Mouse (Mus musculus) thymus, adult 2 months (tissue): Measurements from ENCODE around the gene Polr3b. TPM values are rescaled to one million over a fixed set of nuclear protein-coding genes. Genes with fewer than 3 reads are reported as not detected.

ENCODE experiments used
- DNase-seq: peaks from one replicate; pipeline ENCODE4 v3.0.0; 2021
- H3K27ac ChIP-seq: fragments of 200-500 bp; 2 replicates; pipeline ENCODE4 v1.5.1; 2012; ENCODE audit warnings: low read length, control low read depth; ENCODE audit not compliant: control insufficient read depth, insufficient read depth
- H3K27me3 ChIP-seq: fragments of 200-500 bp; 2 replicates; pipeline ENCODE4 v1.6.1; 2012; ENCODE audit warnings: mild to moderate bottlenecking, low read length, moderate library complexity, mixed read lengths; ENCODE audit not compliant: control insufficient read depth, insufficient read depth
- H3K36me3 ChIP-seq: fragments of 200-500 bp; 2 replicates; pipeline ENCODE4 v1.6.1; 2012; ENCODE audit warnings: mild to moderate bottlenecking, low read length, moderate library complexity; ENCODE audit not compliant: control insufficient read depth, insufficient read depth
- H3K4me1 ChIP-seq: fragments of 200-500 bp; replicated peaks from 2 replicates; pipeline ENCODE4 v1.6.1; 2012; ENCODE audit warnings: low read length; ENCODE audit not compliant: control insufficient read depth, insufficient read depth
- H3K4me3 ChIP-seq: fragments of 200-500 bp; 2 replicates; pipeline ENCODE4 v1.5.1; 2012; ENCODE audit warnings: mild to moderate bottlenecking, low read length, control low read depth, moderate library complexity; ENCODE audit not compliant: control insufficient read depth, insufficient read depth
- CTCF ChIP-seq: fragments of 200-500 bp; IDR thresholded peaks from 2 replicates; pipeline ENCODE4 v1.5.1; 2012; ENCODE audit warnings: mild to moderate bottlenecking, control low read depth, low read length, moderate library complexity, borderline replicate concordance; ENCODE audit not compliant: control insufficient read depth, poor library complexity, insufficient read depth; ENCODE audit errors: extremely low read depth
- POLR2A ChIP-seq: fragments of 200-500 bp; IDR thresholded peaks from 2 replicates; pipeline ENCODE4 v1.6.1; 2012; ENCODE audit warnings: mild to moderate bottlenecking, low read length, control low read depth, moderate library complexity; ENCODE audit not compliant: control insufficient read depth, poor library complexity, insufficient read depth; ENCODE audit errors: extremely low read depth
- WGBS: fragments of 180-500 bp; shearing (Covaris S2); methylation state at CpG from one replicate; pipeline ENCODE4 v1.1.7; 2018; 5-methylcytosine and 5-hydroxymethylcytosine counted together
- polyA plus RNA-seq: library from polyadenylated mRNA; depleted of rRNA; stranded (reverse); fragments of >200 nt; gene quantifications from 2 replicates; pipeline ENCODE4 v1.2.3, GENCODE M21; 2012

Polr3b gene
- polyA plus RNA-seq, 1 experiment: 6.6 TPM

GRCm38 (mm10) chr10:84654731-84655130 lies 32.6 kb downstream of the Polr3b start:
- TF ChIP-seq CTCF (no peak), POLR2A (no peak)
- no peaks in the 10 kb centered on the region for H3K27me3 ChIP-seq
- 92% methylated on average over 4 of the region's 4 CpGs for WGBS
- DNase-seq: no peak
- H3K27ac ChIP-seq: no peak overlapping the region
- peaks cover 18% of the 10 kb centered on the region for H3K4me1 ChIP-seq
- peaks cover 7% of the 10 kb centered on the region; the same call in 1 of the 2 replicates for H3K36me3 ChIP-seq
- H3K4me3 ChIP-seq: no peak overlapping the region

- no peak for TF ChIP-seq CTCF
- no peak for TF ChIP-seq POLR2A
- H3K36me3 ChIP-seq: peaks cover 7% of the 10 kb centered on the region; the same call in 1 of the 2 replicates
- DNase-seq: no peak
- H3K27ac ChIP-seq: no peak overlapping the region; the same call in 1 of the 2 replicates
- no peaks in the 10 kb centered on the region for H3K27me3 ChIP-seq
- 81% methylated on average over 4 of the region's 4 CpGs for WGBS
- H3K4me3 ChIP-seq: no peak overlapping the region
- peaks cover 14% of the 10 kb centered on the region for H3K4me1 ChIP-seq
Observed at GRCm38 (mm10) chr10:84656618-84657017, 34.5 kb downstream of the Polr3b start.

GRCm38 (mm10) chr10:84657437-84658087 lies 35.5 kb downstream of the Polr3b start:
- TF ChIP-seq POLR2A (no peak), CTCF (no peak)
- H3K36me3 ChIP-seq: peaks cover 4% of the 10 kb centered on the region; the same call in 1 of the 2 replicates
- WGBS: 91% methylated on average over 6 of the region's 6 CpGs
- H3K4me3 ChIP-seq: no peak overlapping the region
- H3K4me1 ChIP-seq: peaks cover 14% of the 10 kb centered on the region
- no peaks in the 10 kb centered on the region for H3K27me3 ChIP-seq
- no peak for DNase-seq
- no peak overlapping the region for H3K27ac ChIP-seq

GRCm38 (mm10) chr10:84658088-84658848 lies 36.2 kb downstream of the Polr3b start:
- Histone ChIP-seq H3K27me3 (no peaks in the 10 kb centered on the region), H3K27ac (peak overlapping the region; percentile 19; the same call in 1 of the 2 replicates), H3K4me1 (peaks cover 14% of the 10 kb centered on the region), H3K4me3 (no peak overlapping the region), H3K36me3 (no peaks in the 10 kb centered on the region)
- peak; percentile 26 for DNase-seq
- 11% methylated on average over 18 of the region's 18 CpGs for WGBS
- TF ChIP-seq CTCF (no peak), POLR2A (no peak)

GRCm38 (mm10) chr10:84659281-84659680 lies 37.2 kb downstream of the Polr3b start:
- no peak overlapping the region for H3K4me3 ChIP-seq
- TF ChIP-seq POLR2A (no peak), CTCF (no peak)
- no peak for DNase-seq
- no peak overlapping the region for H3K27ac ChIP-seq
- WGBS: 95% methylated on average over 3 of the region's 3 CpGs
- peaks cover 14% of the 10 kb centered on the region for H3K4me1 ChIP-seq
- H3K36me3 ChIP-seq: no peaks in the 10 kb centered on the region
- no peaks in the 10 kb centered on the region for H3K27me3 ChIP-seq

GRCm38 (mm10) chr10:84662138-84662537 lies 40.0 kb downstream of the Polr3b start:
- Histone ChIP-seq H3K4me3 (no peak overlapping the region), H3K27ac (no peak overlapping the region), H3K36me3 (no peaks in the 10 kb centered on the region), H3K27me3 (no peaks in the 10 kb centered on the region), H3K4me1 (peaks cover 14% of the 10 kb centered on the region)
- no peak for TF ChIP-seq CTCF
- TF ChIP-seq POLR2A: no peak
- 96% methylated on average over 6 of the region's 6 CpGs for WGBS
- DNase-seq: no peak
